Mouse (Mus musculus) bone marrow macrophage, adult 2 months (primary cell): ENCODE measurements around the gene Pdf.

ENCODE experiments used
- CTCF ChIP-seq: IDR thresholded peaks from 2 replicates; pipeline ENCODE4 v1.5.1; 2012; ENCODE audit warnings: low read depth, mild to moderate bottlenecking, low read length, moderate library complexity
- POLR2A ChIP-seq: IDR thresholded peaks from 2 replicates; pipeline ENCODE4 v1.6.1; 2012; ENCODE audit warnings: mild to moderate bottlenecking, low read depth, low read length, borderline replicate concordance

- TF ChIP-seq CTCF (no peak), POLR2A (no peak)
Observed at GRCm38 (mm10) chr8:107048061-107048941, at the start of gene Pdf.
